Mouse (Mus musculus): ENCODE measurements around the gene Cldn34b1. TPM values are rescaled to one million over a fixed set of nuclear protein-coding genes. Genes with fewer than 3 reads are reported as not detected.

Cldn34b1 gene
- not detected for polyA plus RNA-seq (2014; fragmentation: Illumina TruSeq; extraction: RNeasy Lipid Tissue Mini Kit (QIAGEN cat#74804); ENCODE audit: insufficient read depth, low read depth, low replicate concordance)

DNA sequence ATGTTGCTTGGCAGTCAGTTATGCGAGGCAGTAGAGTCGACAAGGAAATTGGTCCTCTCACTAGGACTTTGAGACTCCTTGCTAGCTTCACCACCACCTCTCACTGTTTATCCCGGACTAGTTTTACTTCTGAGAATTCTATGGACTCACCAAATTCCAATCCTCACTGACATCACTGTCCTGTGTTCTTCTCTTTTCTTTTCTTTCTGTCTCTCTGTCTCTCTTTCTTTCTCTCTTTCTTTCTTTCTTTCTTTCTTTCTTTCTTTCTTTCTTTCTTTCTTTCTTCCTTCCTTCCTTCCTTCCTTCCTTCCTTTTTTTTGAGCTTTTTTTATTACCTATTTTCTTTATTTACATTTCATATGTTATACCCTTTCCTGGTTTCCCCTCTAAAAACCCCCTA lies at the start of gene Cldn34b1:
Gene Cldn34b1 (minus strand): TSS at position 101 of the 400 bp plus-strand sequence.

DNA sequence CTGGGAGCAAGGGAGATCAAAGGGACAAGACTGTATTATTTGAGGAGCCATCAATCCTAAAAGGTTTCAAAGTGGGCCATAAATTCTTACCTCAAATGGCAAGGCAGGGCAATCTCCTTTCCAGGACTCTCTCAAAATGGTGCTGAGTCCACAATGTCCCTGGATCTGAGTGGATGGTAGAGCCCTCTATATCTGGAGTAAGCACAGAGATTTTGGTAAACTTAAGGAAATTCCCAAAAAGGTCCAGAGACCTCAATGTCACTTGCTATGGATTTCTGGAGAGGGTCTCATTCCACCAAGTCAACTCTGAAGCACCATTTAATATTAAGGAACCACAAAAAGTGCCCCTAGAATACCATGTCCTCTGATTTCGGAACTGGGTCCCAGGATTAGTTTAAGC lies 45.8 kb upstream of the Cldn34b1 start, which contains the start of gene Magea6:
Gene Magea6 (minus strand): TSS at position 101 of the 400 bp plus-strand sequence.

Other genes with a start within 250 kb of the Cldn34b1 start
- not detected for gene Magea6, start 45.7 kb upstream of the Cldn34b1 start, polyA plus RNA-seq (2014; fragmentation: Illumina TruSeq; extraction: RNeasy Lipid Tissue Mini Kit (QIAGEN cat#74804); ENCODE audit: insufficient read depth, low read depth, low replicate concordance)
- not detected for gene Magea3, start 59.2 kb upstream of the Cldn34b1 start, polyA plus RNA-seq (2014; fragmentation: Illumina TruSeq; extraction: RNeasy Lipid Tissue Mini Kit (QIAGEN cat#74804); ENCODE audit: insufficient read depth, low read depth, low replicate concordance)
- gene Magea8, start 105.6 kb upstream of the Cldn34b1 start, polyA plus RNA-seq (2014; fragmentation: Illumina TruSeq; extraction: RNeasy Lipid Tissue Mini Kit (QIAGEN cat#74804); ENCODE audit: insufficient read depth, low read depth, low replicate concordance): not detected
- not detected for gene Magea5, start 172.9 kb upstream of the Cldn34b1 start, polyA plus RNA-seq (2014; fragmentation: Illumina TruSeq; extraction: RNeasy Lipid Tissue Mini Kit (QIAGEN cat#74804); ENCODE audit: insufficient read depth, low read depth, low replicate concordance)
- gene Magea1, start 199.5 kb upstream of the Cldn34b1 start, polyA plus RNA-seq (2014; fragmentation: Illumina TruSeq; extraction: RNeasy Lipid Tissue Mini Kit (QIAGEN cat#74804); ENCODE audit: insufficient read depth, low read depth, low replicate concordance): not detected
- not detected for gene Magea2, start 203.4 kb upstream of the Cldn34b1 start, polyA plus RNA-seq (2014; fragmentation: Illumina TruSeq; extraction: RNeasy Lipid Tissue Mini Kit (QIAGEN cat#74804); ENCODE audit: insufficient read depth, low read depth, low replicate concordance)
- gene Cldn34b2, start 238.1 kb upstream of the Cldn34b1 start, polyA plus RNA-seq (2014; fragmentation: Illumina TruSeq; extraction: RNeasy Lipid Tissue Mini Kit (QIAGEN cat#74804); ENCODE audit: insufficient read depth, low read depth, low replicate concordance): not detected